Mouse (Mus musculus) heart, embryonic 13.5 days (tissue): Measurements from ENCODE around the gene Fem1b. TPM values are rescaled to one million over a fixed set of nuclear protein-coding genes. Genes with fewer than 3 reads are reported as not detected.
"Not testable (repeated sequence)": the region's sequence is repeated elsewhere in the genome, so short reads cannot be mapped to it uniquely, and the experiment has no call there.

Experiments
- ATAC-seq: fragments of 200-750 bp; cut with Nextera tagmentation; 2 replicates; pipeline ENCODE4 v1.8.0; 2017; ENCODE audit warnings: moderate TSS enrichment; ENCODE audit not compliant: insufficient number of reproducible peaks, low FRiP score, low TSS enrichment; ENCODE audit errors: extremely low read depth
- H3K27ac ChIP-seq: fragments of 300-500 bp; sonication (generic); replicated peaks from 2 replicates; pipeline ENCODE4 v1.5.1; 2015; ENCODE audit warnings: moderate library complexity, mild to moderate bottlenecking, inconsistent platforms
- H3K27me3 ChIP-seq: fragments of 300-500 bp; sonication (generic); replicated peaks from 2 replicates; pipeline ENCODE4 v1.6.1; 2015; ENCODE audit warnings: mild to moderate bottlenecking, inconsistent platforms
- H3K36me3 ChIP-seq: fragments of 300-500 bp; sonication (generic); 2 replicates; pipeline ENCODE4 v1.6.1; 2015; ENCODE audit warnings: mild to moderate bottlenecking, inconsistent platforms
- H3K4me1 ChIP-seq: fragments of 300-500 bp; sonication (generic); 2 replicates; pipeline ENCODE4 v1.6.1; 2015; ENCODE audit warnings: inconsistent platforms
- H3K4me2 ChIP-seq: fragments of 300-500 bp; sonication (generic); 2 replicates; pipeline ENCODE4 v1.6.1; 2015; ENCODE audit warnings: inconsistent platforms, mild to moderate bottlenecking, moderate library complexity
- H3K4me3 ChIP-seq: fragments of 300-500 bp; sonication (generic); 2 replicates; pipeline ENCODE4 v1.5.1; 2015; ENCODE audit warnings: moderate library complexity, mild to moderate bottlenecking, inconsistent platforms
- H3K9ac ChIP-seq: fragments of 300-500 bp; sonication (generic); 2 replicates; pipeline ENCODE4 v1.6.1; 2015; ENCODE audit warnings: inconsistent platforms, mild to moderate bottlenecking, moderate library complexity
- H3K9me3 ChIP-seq: fragments of 300-500 bp; sonication (generic); 2 replicates; pipeline ENCODE4 v1.6.1; 2016; ENCODE audit warnings: inconsistent platforms
- WGBS: fragments of 180-500 bp; shearing (Covaris S2); methylation state at CpG from one replicate; pipeline ENCODE4 v1.1.7; 2015; ENCODE audit warnings: mixed read lengths; 5-methylcytosine and 5-hydroxymethylcytosine counted together
- polyA plus RNA-seq: library from polyadenylated mRNA; unstranded; fragments of >200 nt; fragmentation: Nextera tagmentation; extraction: Ambion mirVana; gene quantifications from 2 replicates; pipeline ENCODE4 v1.2.1, GENCODE M21; 2015

The Fem1b gene
- polyA plus RNA-seq, 1 experiment from 2014 or later = 12.2 TPM

DNA sequence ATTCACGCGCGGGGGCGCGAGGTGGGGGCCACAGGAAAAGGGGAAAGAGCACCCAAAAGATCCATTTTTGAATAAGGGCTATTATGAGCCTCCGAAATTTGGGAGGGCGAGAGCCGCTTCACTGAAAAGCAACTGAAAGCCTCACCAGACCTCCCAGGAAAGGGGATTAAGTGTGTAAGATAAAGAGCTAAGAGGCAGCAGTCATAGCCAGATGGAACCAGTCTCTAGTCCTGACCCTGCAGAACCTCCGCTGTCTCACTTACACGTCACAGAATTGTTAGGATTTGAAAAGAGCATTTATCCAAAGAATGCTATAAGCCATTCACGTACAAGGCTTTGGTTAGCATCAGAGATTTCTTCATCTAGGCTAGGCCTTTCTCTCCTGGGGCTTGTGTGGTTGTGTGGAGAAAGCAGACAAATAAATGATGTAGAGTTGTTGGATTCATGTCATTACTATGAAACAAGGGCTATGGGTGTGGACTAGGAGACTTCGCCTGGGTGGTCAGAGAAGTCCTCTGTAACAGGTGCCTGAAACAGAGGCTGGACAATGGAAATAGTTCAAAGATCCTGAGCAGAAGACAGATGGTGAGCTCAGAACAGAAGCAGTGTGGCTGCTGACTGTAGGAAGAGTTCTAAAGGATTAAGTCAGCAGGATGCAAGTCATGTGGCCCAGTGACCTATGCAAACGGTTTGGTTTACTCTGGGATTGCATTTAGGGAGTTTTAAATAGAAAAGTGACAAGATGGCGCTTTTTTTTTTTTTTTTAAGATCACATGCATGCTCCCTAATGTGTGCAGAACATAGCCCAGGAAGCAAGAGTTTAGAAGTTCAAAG, 699 bp upstream of the Fem1b start:
- Histone ChIP-seq H3K36me3 (0 out of 2 replicates have a peak, but pooled peaks cover 2% of the 10 kb centered on the region), H3K4me1 (peaks cover 46% of the 10 kb centered on the region), H3K27ac (peak overlapping the region; percentile 96), H3K9me3 (no peaks in the 10 kb centered on the region), H3K27me3 (no peaks in the 10 kb centered on the region), H3K9ac (peak overlapping the region; percentile 94), H3K4me3 (peak overlapping the region; percentile 87), H3K4me2 (peak overlapping the region; percentile 99)
- WGBS = 12% methylated on average over 14 of the region's 14 CpGs
- ATAC-seq = no peak

DNA sequence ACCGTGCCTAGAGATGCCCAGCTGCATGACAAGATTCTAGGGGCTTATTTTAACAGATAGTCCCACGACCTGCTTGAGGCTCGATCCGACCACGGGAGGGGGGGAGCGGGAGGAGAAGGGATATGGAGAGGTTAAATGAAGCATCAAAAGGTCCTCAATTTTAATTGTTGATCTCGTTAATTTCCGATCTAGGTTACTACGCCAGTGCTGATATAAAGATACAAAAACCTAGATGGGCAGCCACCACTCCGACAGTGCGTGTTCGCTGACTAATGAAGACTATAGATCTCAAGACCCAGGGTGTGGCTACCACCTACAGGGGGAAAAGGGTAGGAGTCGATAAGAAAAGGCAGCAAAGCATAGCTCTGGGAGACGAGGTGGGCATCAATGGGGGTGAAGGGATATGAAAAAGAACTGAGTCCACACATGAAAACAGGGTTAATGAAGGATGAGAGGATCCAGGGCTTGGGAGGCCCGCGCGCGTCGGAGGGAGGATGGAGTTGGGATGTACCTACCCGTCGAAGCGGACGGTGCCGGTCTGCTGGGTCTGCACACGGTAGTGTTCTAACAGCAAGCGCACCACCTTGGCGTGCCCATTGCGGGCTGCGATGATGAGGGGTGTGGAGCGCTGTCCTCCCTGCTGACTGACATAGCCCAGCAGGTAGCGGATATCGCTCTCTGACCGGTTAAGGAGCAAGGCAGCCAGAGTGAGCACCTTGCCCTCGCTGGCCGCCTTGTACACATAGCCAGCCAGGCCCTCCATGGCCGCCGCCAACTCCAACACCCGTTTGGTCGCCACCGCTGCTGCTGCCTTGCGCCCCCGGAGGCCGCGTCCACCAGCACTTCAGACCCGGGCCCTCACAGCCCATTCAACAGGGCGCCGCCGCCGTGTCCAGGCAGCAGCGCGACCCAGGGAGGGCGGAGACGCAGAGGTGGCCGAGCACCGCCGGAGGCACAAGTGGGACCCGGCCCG, 905 bp downstream of the Fem1b start:
- H3K27me3 ChIP-seq = no peaks in the 10 kb centered on the region
- WGBS = under 1% methylated on average over 58 of the region's 58 CpGs
- peak overlapping the region; percentile 94 for H3K9ac ChIP-seq
- peak; percentile 47; the same call in 1 of the 2 replicates for ATAC-seq
- no peaks in the 10 kb centered on the region for H3K9me3 ChIP-seq
- H3K4me3 ChIP-seq = peak overlapping the region; percentile 87
- peak overlapping the region; percentile 96 for H3K27ac ChIP-seq
- peak overlapping the region; percentile 99 for H3K4me2 ChIP-seq
- H3K36me3 ChIP-seq = 0 out of 2 replicates have a peak, but pooled peaks cover 2% of the 10 kb centered on the region
- H3K4me1 ChIP-seq = peaks cover 32% of the 10 kb centered on the region

DNA sequence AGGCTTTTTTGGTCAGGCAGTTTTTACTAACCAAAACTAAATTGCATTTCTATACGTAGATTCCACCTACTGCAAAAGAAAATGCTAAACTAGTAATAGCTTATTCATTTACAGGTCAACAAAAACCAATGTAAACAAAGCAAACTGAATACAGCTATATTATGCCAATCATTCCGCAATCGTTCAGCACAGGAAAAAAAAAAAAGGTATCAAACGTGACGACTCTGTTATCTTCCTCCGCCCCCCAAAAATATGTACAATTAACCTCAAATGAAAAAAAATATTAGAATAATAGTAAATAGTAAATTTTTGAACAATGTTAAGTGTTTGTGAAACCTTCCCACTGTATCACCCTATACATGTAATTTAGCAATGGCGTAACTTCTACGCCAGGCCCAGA, 1.6 kb downstream of the Fem1b start:
- H3K4me2 ChIP-seq = peak overlapping the region; percentile 99
- 17% methylated on average over 8 of the region's 8 CpGs for WGBS
- H3K4me1 ChIP-seq = peaks cover 32% of the 10 kb centered on the region
- no peak for ATAC-seq
- H3K4me3 ChIP-seq = peak overlapping the region; percentile 87
- no peaks in the 10 kb centered on the region for H3K9me3 ChIP-seq
- no peak overlapping the region for H3K27ac ChIP-seq
- no peaks in the 10 kb centered on the region for H3K27me3 ChIP-seq
- H3K9ac ChIP-seq = peak overlapping the region; percentile 94
- 0 out of 2 replicates have a peak, but pooled peaks cover 2% of the 10 kb centered on the region for H3K36me3 ChIP-seq

DNA sequence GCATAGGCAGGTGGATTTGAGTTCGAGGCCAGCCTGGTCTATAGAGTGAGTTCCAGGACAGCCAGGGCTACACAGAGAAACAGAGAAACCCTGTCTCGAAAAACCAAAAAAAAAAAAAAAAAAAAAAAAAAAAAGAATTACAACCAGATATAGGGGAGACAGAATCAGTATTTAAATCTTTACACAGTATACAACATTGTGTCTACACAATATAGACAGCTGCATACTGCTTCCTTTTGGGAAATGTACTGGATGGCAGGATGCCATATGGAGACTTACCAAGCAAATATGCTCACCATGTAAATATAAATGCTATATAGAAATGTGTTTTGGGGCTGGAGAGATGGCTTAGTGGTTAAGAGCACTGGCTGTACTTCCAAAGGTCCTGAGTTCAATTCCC, 12.5 kb downstream of the Fem1b start:
- not testable (repeated sequence) for H3K4me3 ChIP-seq, H3K4me2 ChIP-seq, H3K9me3 ChIP-seq, H3K27ac ChIP-seq, H3K27me3 ChIP-seq, H3K9ac ChIP-seq, ATAC-seq
- H3K36me3 ChIP-seq = peaks cover 50% of the 10 kb centered on the region
- WGBS = 80% methylated on average over 2 of the region's 2 CpGs
- H3K4me1 ChIP-seq = peaks cover 14% of the 10 kb centered on the region

GRCm38 (mm10) chr9:62789856-62790255, 21.9 kb downstream of the Fem1b start:
- Histone ChIP-seq H3K9ac (no peak overlapping the region), H3K9me3 (no peaks in the 10 kb centered on the region), H3K4me2 (no peak overlapping the region), H3K27ac (no peak overlapping the region), H3K27me3 (no peaks in the 10 kb centered on the region), H3K4me3 (no peak overlapping the region), H3K36me3 (peaks cover 28% of the 10 kb centered on the region), H3K4me1 (no peaks in the 10 kb centered on the region)
- ATAC-seq = no peak
- WGBS = 87% methylated on average over 12 of the region's 12 CpGs

- H3K36me3 ChIP-seq = peaks cover 6% of the 10 kb centered on the region; the same call in 1 of the 2 replicates
- 66% methylated on average over 5 of the region's 5 CpGs for WGBS
- H3K27ac ChIP-seq = no peak overlapping the region
- no peak for ATAC-seq
- H3K9ac ChIP-seq = no peak overlapping the region
- peaks cover 17% of the 10 kb centered on the region for H3K4me1 ChIP-seq
- no peak overlapping the region for H3K4me2 ChIP-seq
- no peaks in the 10 kb centered on the region for H3K9me3 ChIP-seq
- no peaks in the 10 kb centered on the region for H3K27me3 ChIP-seq
- no peak overlapping the region for H3K4me3 ChIP-seq
Observed at GRCm38 (mm10) chr9:62786721-62787120, 25.0 kb downstream of the Fem1b start.

DNA sequence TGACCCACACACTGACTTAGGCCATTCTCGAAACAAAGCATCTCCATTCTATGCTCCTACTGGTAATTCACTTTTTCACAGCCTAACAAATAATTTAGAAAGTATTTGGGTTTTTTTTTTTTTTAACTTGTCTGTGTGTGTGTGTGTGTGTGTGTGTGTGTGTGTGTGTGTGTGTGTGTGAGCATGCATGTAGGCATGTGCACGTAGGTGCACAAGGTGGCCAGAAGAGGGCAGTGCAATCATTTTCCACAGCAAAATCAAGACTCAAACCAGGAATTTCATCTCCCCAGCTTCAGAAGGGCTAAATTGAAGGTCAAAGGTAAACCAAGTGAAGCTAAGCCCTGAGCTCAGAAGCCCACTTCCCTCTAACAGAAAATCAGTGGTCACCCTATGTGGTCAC, 27.5 kb downstream of the Fem1b start:
- Histone ChIP-seq H3K27ac (no peak overlapping the region), H3K4me1 (peaks cover 18% of the 10 kb centered on the region), H3K27me3 (no peaks in the 10 kb centered on the region), H3K9ac (no peak overlapping the region), H3K36me3 (no peaks in the 10 kb centered on the region), H3K4me3 (no peak overlapping the region), H3K9me3 (no peaks in the 10 kb centered on the region), H3K4me2 (no peak overlapping the region)
- WGBS = 90% methylated on average over 2 of the region's 2 CpGs
- ATAC-seq = no peak

GRCm38 (mm10) chr9:62782976-62783781, 28.6 kb downstream of the Fem1b start:
- Histone ChIP-seq H3K36me3 (no peaks in the 10 kb centered on the region), H3K4me2 (no peak overlapping the region), H3K9ac (no peak overlapping the region), H3K27ac (no peak overlapping the region), H3K9me3 (no peaks in the 10 kb centered on the region), H3K4me3 (no peak overlapping the region), H3K27me3 (no peaks in the 10 kb centered on the region), H3K4me1 (peaks cover 21% of the 10 kb centered on the region)
- 39% methylated on average over 16 of the region's 16 CpGs for WGBS
- ATAC-seq = no peak

- WGBS = 55% methylated on average over 3 of the region's 3 CpGs
- no peak for ATAC-seq
Observed at GRCm38 (mm10) chr9:62781965-62782364, 29.8 kb downstream of the Fem1b start.

DNA sequence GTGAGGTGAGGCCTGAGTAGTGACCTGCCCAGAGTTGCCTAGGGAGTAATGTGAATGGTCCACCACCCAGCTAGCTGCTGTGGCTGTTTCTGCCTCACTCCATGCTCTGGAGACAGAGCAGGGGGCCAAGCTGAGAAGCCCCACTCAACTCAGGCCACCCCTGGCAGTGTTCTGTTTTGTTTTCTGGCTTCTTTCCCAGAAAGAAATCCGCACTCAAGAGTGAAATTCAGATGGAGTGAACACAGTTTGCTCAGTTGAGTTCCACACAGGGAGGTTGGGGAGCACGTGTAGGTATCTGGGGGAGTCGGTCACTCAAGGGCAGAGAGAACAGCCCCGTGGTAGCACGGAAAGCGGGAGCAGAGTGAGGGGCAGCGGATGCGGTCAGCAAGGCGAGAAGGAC, 33.0 kb downstream of the Fem1b start:
- no peak overlapping the region for H3K27ac ChIP-seq
- no peak for ATAC-seq
- H3K9me3 ChIP-seq = no peaks in the 10 kb centered on the region

More at GRCm38 (mm10) chr9:62781965-62782364, 29.8 kb downstream of the Fem1b start:
- Histone ChIP-seq H3K27me3 (no peaks in the 10 kb centered on the region), H3K9me3 (no peaks in the 10 kb centered on the region), H3K4me2 (no peak overlapping the region), H3K4me3 (no peak overlapping the region), H3K4me1 (peaks cover 21% of the 10 kb centered on the region), H3K27ac (no peak overlapping the region), H3K36me3 (no peaks in the 10 kb centered on the region), H3K9ac (no peak overlapping the region)

More for the DNA sequence above, 33.0 kb downstream of the Fem1b start:
- Histone ChIP-seq H3K27me3 (no peaks in the 10 kb centered on the region), H3K36me3 (no peaks in the 10 kb centered on the region), H3K4me2 (no peak overlapping the region), H3K4me1 (peaks cover 25% of the 10 kb centered on the region), H3K9ac (no peak overlapping the region), H3K4me3 (no peak overlapping the region)
- WGBS = 78% methylated on average over 9 of the region's 9 CpGs
